Mouse (Mus musculus): ENCODE data around the gene Taf11.
A peak's percentile ranks its signal among the peaks of the same experiment; 100 is the strongest.

DNA sequence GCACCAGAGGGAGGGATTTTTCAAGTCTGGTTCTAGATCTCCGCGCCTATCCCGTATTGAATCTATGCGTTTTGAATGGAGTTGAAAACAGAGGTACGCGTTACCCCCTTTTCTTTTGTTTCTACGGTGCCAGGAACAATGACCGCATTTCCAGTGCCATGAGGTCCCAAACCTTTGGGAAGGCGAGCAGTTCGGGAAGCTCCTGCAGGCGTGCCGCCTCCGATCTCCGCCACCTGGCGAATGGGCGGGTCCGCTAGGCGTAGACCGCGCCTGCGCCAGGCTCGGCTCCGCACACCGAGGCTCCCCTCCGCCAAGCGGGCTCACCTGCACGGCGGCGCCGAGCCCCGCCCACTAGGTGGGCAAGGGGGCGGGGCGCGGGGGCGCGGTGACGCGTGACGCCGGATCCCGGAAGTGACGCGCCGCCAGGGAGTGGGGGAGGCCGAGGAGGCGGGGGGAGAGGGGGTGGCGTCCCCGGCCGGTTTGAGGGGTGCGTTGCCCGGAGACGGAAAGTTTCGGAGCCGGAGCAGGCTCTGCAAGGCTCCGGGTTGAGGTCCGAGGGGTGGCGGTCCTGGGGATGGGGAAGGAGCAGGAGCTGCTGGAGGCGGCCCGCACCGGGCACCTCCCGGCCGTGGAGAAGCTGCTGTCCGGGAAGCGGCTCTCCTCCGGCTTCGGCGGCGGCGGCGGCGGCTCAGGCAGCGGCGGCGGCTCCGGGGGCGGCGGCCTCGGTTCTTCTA lies 589 bp downstream of the Taf11 start, which contains the start of gene Anks1:
- TF ChIP-seq CTCF (IDR thresholded peaks at IDR 0.05; ENCODE audit: low read depth) (0 out of 2 replicates have a peak, but pooled peaks have one; percentile 55), EP300 (IDR thresholded peaks at IDR 0.05; ENCODE audit: low read depth) (no peak)
